Mouse (Mus musculus) stomach, postnatal 0 days (tissue): ENCODE results near the gene Wfikkn1. TPM values are rescaled to one million over a fixed set of nuclear protein-coding genes. Genes with fewer than 3 reads are reported as not detected.

Source experiments
- ATAC-seq: fragments of 200-750 bp; cut with Nextera tagmentation; 2 replicates; pipeline ENCODE4 v1.8.0; 2017; ENCODE audit not compliant: low FRiP score, low TSS enrichment
- DNase-seq: peaks from one replicate; pipeline ENCODE4 v3.0.0-alpha.2; 2016; ENCODE audit warnings: low spot score
- H3K27ac ChIP-seq: fragments of 300-500 bp; sonication (generic); replicated peaks from 2 replicates; pipeline ENCODE4 v1.5.1; 2014; ENCODE audit warnings: mild to moderate bottlenecking, control low read depth
- H3K27me3 ChIP-seq: fragments of 300-500 bp; sonication (generic); 2 replicates; pipeline ENCODE4 v1.6.1; 2014; ENCODE audit warnings: low read length; ENCODE audit not compliant: control insufficient read depth, insufficient read depth
- H3K36me3 ChIP-seq: fragments of 300-500 bp; sonication (generic); 2 replicates; pipeline ENCODE4 v1.6.1; 2014; ENCODE audit warnings: low read length, mixed read lengths; ENCODE audit not compliant: control insufficient read depth, insufficient read depth
- H3K4me1 ChIP-seq: fragments of 300-500 bp; sonication (generic); replicated peaks from 2 replicates; pipeline ENCODE4 v1.6.1; 2014; ENCODE audit warnings: antibody characterized with exemption; ENCODE audit not compliant: control insufficient read depth, insufficient read depth
- H3K4me2 ChIP-seq: fragments of 300-500 bp; sonication (generic); replicated peaks from 2 replicates; pipeline ENCODE4 v1.6.1; 2014; ENCODE audit warnings: low read depth, mild to moderate bottlenecking, control low read depth, moderate library complexity
- H3K4me3 ChIP-seq: fragments of 300-500 bp; sonication (generic); 2 replicates; pipeline ENCODE4 v1.5.1; 2014; ENCODE audit warnings: low read depth, low read length, control low read depth
- H3K9ac ChIP-seq: fragments of 300-500 bp; sonication (generic); 2 replicates; pipeline ENCODE4 v1.6.1; 2014; ENCODE audit warnings: mild to moderate bottlenecking, low read length, control low read depth, mixed read lengths
- H3K9me3 ChIP-seq: fragments of 300-500 bp; sonication (generic); 2 replicates; pipeline ENCODE4 v1.6.1; 2016; ENCODE audit warnings: low read length; ENCODE audit not compliant: control insufficient read depth
- CTCF ChIP-seq: IDR thresholded peaks from 2 replicates; pipeline ENCODE4 v1.5.1; 2016; ENCODE audit warnings: antibody characterized with exemption, low read depth, mild to moderate bottlenecking, moderate library complexity
- EP300 ChIP-seq: optimal IDR thresholded peaks from 2 replicates; pipeline ENCODE3; 2016; ENCODE audit warnings: antibody characterized with exemption
- WGBS: fragments of 180-500 bp; shearing (Covaris S2); extraction: QIAGEN DNeasy Blood & Tissue Kit; methylation state at CpG from one replicate; pipeline ENCODE4 v1.1.7; 2014; 5-methylcytosine and 5-hydroxymethylcytosine counted together
- polyA plus RNA-seq: library from polyadenylated mRNA; unstranded; fragments of >200 nt; fragmentation: Nextera tagmentation; extraction: Ambion mirVana; gene quantifications from 2 replicates; pipeline ENCODE4 v1.2.1, GENCODE M21; 2015

The Wfikkn1 gene
- polyA plus RNA-seq, 1 experiment from 2014 or later: 0.35 TPM

DNA sequence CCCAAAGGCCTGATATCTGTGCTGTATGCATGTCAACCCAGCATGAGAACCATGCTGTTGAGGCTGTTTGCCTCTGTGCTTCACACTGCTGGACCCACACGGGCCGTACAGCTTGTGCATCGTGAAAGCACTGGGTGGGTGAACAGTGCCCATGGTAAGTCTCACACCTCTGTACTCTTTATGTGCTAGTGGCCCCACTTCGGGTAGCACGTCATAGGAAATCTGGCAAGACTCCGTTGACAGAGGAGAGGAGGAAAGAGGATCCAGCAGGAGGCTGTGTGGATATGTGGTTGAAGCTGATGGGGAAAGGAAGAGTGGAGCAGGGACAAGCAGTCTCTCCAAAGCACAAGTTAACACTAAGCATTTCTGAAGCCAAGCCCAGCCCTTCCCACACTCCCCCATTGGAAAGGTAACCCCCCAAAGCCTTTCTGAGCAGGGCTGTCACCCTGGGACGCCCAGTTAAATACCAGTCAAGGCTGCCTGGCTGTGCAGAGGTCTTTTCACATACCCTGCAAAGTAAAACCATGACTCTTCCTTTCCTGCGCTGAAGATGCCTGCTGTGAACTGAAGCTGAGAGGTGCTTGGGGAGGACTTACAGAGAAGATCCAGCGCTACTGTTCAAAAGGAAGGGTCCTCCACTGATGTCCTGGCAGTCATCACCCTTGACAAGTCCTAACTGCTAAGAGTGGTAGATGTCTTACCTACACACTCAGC lies 37.5 kb upstream of the Wfikkn1 start:
- TF ChIP-seq EP300 (no peak), CTCF (no peak)
- peak overlapping the region; percentile 96 for H3K4me2 ChIP-seq
- no peaks in the 10 kb centered on the region for H3K27me3 ChIP-seq
- H3K36me3 ChIP-seq: no peaks in the 10 kb centered on the region
- ATAC-seq: no peak
- peak overlapping the region; percentile 93 for H3K27ac ChIP-seq
- peak overlapping the region; percentile 94 for H3K9ac ChIP-seq
- 75% methylated on average over 9 of the region's 9 CpGs for WGBS
- H3K4me3 ChIP-seq: peak overlapping the region; percentile 92
- no peak for DNase-seq
- no peaks in the 10 kb centered on the region for H3K9me3 ChIP-seq
- H3K4me1 ChIP-seq: no peaks in the 10 kb centered on the region; the same call in none of the 2 replicates

DNA sequence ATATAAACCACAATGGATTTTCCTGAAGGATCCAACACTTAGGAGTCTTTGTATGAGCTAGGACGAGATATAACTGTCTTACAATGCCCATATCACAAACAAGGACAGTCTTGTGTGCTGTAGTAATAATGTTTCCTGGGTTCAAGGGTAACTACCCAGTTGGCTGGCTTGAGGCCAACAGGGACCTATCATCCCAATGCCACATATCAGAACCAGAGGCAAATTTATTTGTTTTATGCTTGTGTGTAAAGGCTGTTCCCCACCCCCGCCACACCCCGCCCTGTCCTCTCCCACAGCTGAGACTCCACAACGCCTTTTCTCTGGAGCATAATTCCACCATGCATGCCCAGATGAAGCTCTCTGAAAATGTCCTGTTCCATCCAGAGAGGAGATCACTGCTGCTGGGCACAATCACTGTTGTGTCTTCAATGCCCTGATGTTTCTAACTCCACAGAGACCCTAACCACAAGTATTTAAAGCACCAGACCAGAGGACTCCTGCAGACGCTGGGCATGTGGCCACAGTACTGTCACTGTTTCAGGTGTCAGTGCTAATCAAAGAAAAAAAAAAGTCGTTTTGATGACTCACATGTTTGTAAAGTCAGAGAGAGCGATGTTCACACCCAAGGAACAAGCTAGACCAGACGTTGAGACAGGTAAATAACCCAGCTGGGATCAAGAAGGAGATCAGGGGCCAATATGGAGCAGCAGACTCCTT lies 36.4 kb upstream of the Wfikkn1 start:
- TF ChIP-seq EP300: no peak
- no peak for TF ChIP-seq CTCF
- no peaks in the 10 kb centered on the region; the same call in none of the 2 replicates for H3K4me1 ChIP-seq
- H3K4me3 ChIP-seq: no peak overlapping the region
- H3K9me3 ChIP-seq: no peaks in the 10 kb centered on the region
- H3K27me3 ChIP-seq: no peaks in the 10 kb centered on the region
- WGBS: 44% methylated on average over 8 of the region's 8 CpGs
- peak overlapping the region; percentile 96; the same call in 1 of the 2 replicates for H3K4me2 ChIP-seq
- H3K27ac ChIP-seq: peak overlapping the region; percentile 77
- no peak overlapping the region for H3K9ac ChIP-seq
- no peaks in the 10 kb centered on the region for H3K36me3 ChIP-seq
- DNase-seq (peak; percentile 71), ATAC-seq (no peak)

DNA sequence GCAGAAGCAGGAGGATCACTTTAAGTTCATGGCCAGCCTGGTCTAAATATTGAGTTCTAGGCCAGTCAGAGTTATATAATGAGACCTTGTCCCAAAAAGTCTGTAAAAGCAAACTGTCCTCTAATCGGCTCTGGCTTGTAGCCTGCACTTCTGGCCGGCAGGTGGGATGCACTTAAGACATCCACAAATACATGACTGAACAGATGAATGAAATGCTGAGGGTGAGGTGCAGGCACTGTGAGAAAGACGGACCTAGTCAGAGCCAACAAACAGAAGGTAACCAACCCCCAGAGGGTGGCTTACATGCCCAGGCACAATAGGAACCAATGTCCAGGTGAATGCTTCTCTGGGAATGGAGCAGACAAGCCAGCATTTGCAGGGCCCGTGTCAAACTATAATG lies 33.6 kb upstream of the Wfikkn1 start:
- Histone ChIP-seq H3K27ac (0 out of 2 replicates have a peak overlapping the region, but pooled peaks have one; percentile 30), H3K27me3 (no peaks in the 10 kb centered on the region), H3K36me3 (no peaks in the 10 kb centered on the region), H3K9me3 (no peaks in the 10 kb centered on the region), H3K9ac (no peak overlapping the region), H3K4me1 (no peaks in the 10 kb centered on the region; the same call in none of the 2 replicates), H3K4me2 (no peak overlapping the region), H3K4me3 (no peak overlapping the region)
- DNase-seq (no peak), ATAC-seq (no peak)
- TF ChIP-seq EP300 (no peak), CTCF (no peak)
- 70% methylated on average over 4 of the region's 4 CpGs for WGBS

DNA sequence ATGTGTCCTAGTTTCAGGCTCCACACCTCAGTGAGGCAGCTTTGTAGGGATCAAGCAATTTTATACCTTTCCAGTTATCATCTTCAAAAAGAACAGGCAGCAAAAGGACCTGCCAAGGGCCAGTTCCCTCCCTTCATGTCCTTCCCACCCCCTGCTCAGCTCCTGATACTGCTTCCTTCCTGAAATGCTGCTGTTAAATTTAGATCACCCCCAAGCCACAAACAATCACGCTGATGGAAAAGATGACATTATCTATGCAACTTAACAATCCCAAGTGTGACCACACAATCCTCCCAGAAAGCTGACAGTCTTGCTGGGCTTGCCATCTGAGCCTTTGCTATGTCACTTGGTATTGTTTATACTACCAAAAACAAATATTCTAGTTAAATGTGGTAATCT lies 33.2 kb upstream of the Wfikkn1 start:
- TF ChIP-seq EP300 (no peak), CTCF (no peak)
- Histone ChIP-seq H3K27me3 (no peaks in the 10 kb centered on the region), H3K4me3 (no peak overlapping the region), H3K27ac (peak overlapping the region; percentile 35; the same call in 1 of the 2 replicates), H3K9me3 (no peaks in the 10 kb centered on the region), H3K4me1 (no peaks in the 10 kb centered on the region; the same call in none of the 2 replicates), H3K36me3 (no peaks in the 10 kb centered on the region), H3K9ac (no peak overlapping the region), H3K4me2 (no peak overlapping the region)
- 79% methylated on average over 1 of the region's 1 CpGs for WGBS
- ATAC-seq (no peak), DNase-seq (no peak)

DNA sequence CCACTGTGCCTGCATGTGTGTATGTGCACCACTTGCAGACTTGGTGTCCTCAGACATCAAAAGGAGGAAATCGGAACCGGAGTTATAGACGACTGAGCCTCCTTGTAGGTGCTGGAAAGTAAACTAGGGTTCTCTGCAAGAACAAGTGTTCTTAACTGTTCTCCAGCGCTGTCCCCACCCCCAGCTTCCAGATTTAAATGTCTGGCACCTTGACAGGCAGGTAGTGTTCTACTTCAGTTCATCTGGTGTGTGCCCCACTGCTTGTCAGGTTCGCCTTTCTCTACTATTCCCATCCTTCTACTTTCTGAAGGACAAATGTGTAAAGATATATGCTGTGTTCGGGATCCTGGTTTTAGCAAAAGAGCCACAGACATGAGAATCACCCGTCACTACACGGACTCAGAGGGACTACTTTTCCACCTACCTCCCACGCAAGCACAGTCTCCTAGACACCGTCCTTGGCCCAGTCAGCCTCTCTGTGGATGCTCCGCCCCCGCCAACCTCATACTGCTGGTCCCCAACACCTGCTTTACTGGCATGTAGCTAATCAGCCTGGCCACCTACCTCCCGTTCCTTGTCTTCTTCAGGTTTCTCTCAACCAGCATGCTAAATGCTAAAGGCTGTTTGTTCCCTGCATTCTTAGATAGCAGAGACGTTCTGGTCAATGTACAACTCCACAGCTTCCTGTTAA lies 32.7 kb upstream of the Wfikkn1 start:
- TF ChIP-seq EP300: no peak
- no peak for TF ChIP-seq CTCF
- ATAC-seq: no peak
- H3K27ac ChIP-seq: peak overlapping the region; percentile 35; the same call in 1 of the 2 replicates
- DNase-seq: no peak
- H3K9me3 ChIP-seq: no peaks in the 10 kb centered on the region
- H3K4me1 ChIP-seq: no peaks in the 10 kb centered on the region; the same call in none of the 2 replicates
- no peaks in the 10 kb centered on the region for H3K36me3 ChIP-seq
- H3K4me3 ChIP-seq: no peak overlapping the region
- H3K27me3 ChIP-seq: no peaks in the 10 kb centered on the region
- H3K4me2 ChIP-seq: no peak overlapping the region
- WGBS: 81% methylated on average over 14 of the region's 14 CpGs
- H3K9ac ChIP-seq: no peak overlapping the region
